Mouse (Mus musculus): ENCODE data around the gene Arhgap24.
"Not testable (repeated sequence)": the region's sequence is repeated elsewhere in the genome, so short reads cannot be mapped to it uniquely, and the experiment has no call there.

Gene Arhgap24

GRCm38 (mm10) chr5:102791273-102791672, 310.1 kb downstream of the Arhgap24 start:
- no peak for DNase-seq (ENCODE audit: low spot score)

- DNase-seq (ENCODE audit: low spot score), result no peak
These were observed 312.3 kb downstream of the Arhgap24 start for GRCm38 (mm10) chr5:102793536-102793935.

- DNase-seq (ENCODE audit: low spot score), result no peak
These were observed 320.3 kb downstream of the Arhgap24 start for GRCm38 (mm10) chr5:102801469-102801868.

- no peak for DNase-seq (ENCODE audit: low spot score)
These were observed 321.6 kb downstream of the Arhgap24 start for GRCm38 (mm10) chr5:102802833-102803232.

- DNase-seq (ENCODE audit: low spot score), result peak; percentile 4
These were observed 322.5 kb downstream of the Arhgap24 start for GRCm38 (mm10) chr5:102803675-102804074.

GRCm38 (mm10) chr5:102807518-102807917, 326.3 kb downstream of the Arhgap24 start:
- DNase-seq (ENCODE audit: low spot score), result no peak

GRCm38 (mm10) chr5:102810366-102810957, 329.3 kb downstream of the Arhgap24 start:
- no peak for DNase-seq (ENCODE audit: low spot score)

GRCm38 (mm10) chr5:102813271-102813670, 332.1 kb downstream of the Arhgap24 start:
- DNase-seq (ENCODE audit: low spot score), result no peak

- no peak for DNase-seq (ENCODE audit: low spot score)
These were observed 336.4 kb downstream of the Arhgap24 start for GRCm38 (mm10) chr5:102817641-102818040.

GRCm38 (mm10) chr5:102825538-102825937, 344.3 kb downstream of the Arhgap24 start:
- DNase-seq (ENCODE audit: low spot score), result no peak

GRCm38 (mm10) chr5:102839071-102839470, 357.9 kb downstream of the Arhgap24 start:
- DNase-seq (ENCODE audit: low spot score), result no peak

GRCm38 (mm10) chr5:102843934-102844709, 362.9 kb downstream of the Arhgap24 start:
- no peak for DNase-seq (ENCODE audit: low spot score)

GRCm38 (mm10) chr5:102844731-102845598, 363.8 kb downstream of the Arhgap24 start:
- DNase-seq (ENCODE audit: low spot score), result peak; percentile 79

- no peak for DNase-seq (ENCODE audit: low spot score)
These were observed 364.6 kb downstream of the Arhgap24 start for GRCm38 (mm10) chr5:102845800-102846199.

GRCm38 (mm10) chr5:102847859-102848258, 366.7 kb downstream of the Arhgap24 start:
- no peak for DNase-seq (ENCODE audit: low spot score)

GRCm38 (mm10) chr5:102851761-102852160, 370.6 kb downstream of the Arhgap24 start:
- DNase-seq (ENCODE audit: low spot score), result no peak

- DNase-seq (ENCODE audit: low spot score), result no peak
These were observed 372.6 kb downstream of the Arhgap24 start for GRCm38 (mm10) chr5:102853750-102854149.

- no peak for DNase-seq (ENCODE audit: low spot score)
These were observed 374.6 kb downstream of the Arhgap24 start for GRCm38 (mm10) chr5:102855805-102856204.

GRCm38 (mm10) chr5:102858047-102858446, 376.9 kb downstream of the Arhgap24 start:
- DNase-seq (ENCODE audit: low spot score), result no peak

- DNase-seq (ENCODE audit: low spot score), result no peak
These were observed 378.6 kb downstream of the Arhgap24 start for GRCm38 (mm10) chr5:102859749-102860148.

GRCm38 (mm10) chr5:102868196-102868595, 387.0 kb downstream of the Arhgap24 start:
- DNase-seq (ENCODE audit: low spot score), result no peak

- DNase-seq (ENCODE audit: low spot score), result not testable (repeated sequence)
These were observed 391.8 kb downstream of the Arhgap24 start for GRCm38 (mm10) chr5:102872996-102873395.
